Mouse (Mus musculus): ENCODE data around the gene Slc23a4. TPM values are rescaled to one million over a fixed set of nuclear protein-coding genes. Genes with fewer than 3 reads are reported as not detected.

Slc23a4 gene
- total RNA-seq, 2 experiments from 2014 or later, result 0.11 to 0.36 TPM

DNA sequence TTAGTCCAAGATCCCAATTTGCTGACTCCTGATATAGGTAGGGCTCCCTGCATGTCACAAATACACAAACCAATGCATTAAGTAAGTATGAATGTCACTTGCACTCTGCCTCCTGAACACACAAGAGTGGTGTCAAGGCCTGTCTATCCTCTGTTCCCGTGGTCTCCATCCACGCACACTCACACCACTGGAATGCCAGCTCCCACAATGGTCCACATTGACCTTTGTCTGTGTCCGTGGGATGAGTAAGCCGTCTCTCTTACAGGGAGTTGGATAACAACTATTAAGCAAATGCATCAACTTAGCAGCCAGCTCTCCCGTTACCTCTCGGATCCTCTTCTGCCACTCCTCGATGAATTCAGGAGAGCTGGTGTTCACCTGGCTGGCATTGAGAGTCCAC lies 29.1 kb downstream of the Slc23a4 start:
- ATAC-seq (ENCODE audit: poor library complexity, severe bottlenecking), result no peak

DNA sequence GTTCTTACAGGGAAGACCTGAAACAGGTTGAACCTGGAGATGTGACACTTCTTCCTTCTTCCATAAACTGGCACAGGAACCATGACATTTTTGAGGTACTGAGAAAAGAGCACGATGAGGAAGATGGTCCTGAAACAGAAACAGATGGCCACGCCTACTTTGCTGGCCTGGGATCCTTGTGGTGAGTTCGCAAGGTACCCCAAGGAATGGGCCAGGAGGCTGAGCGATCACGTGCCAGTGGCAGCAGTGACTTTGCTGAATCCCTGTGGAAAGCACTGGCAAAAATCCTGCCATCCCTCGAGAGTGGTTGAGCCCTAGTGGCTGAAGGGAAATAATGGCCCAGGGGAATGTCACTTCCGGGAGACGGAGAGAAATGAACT lies 32.4 kb downstream of the Slc23a4 start:
- peak; percentile 41 for ATAC-seq (ENCODE audit: poor library complexity, severe bottlenecking)

DNA sequence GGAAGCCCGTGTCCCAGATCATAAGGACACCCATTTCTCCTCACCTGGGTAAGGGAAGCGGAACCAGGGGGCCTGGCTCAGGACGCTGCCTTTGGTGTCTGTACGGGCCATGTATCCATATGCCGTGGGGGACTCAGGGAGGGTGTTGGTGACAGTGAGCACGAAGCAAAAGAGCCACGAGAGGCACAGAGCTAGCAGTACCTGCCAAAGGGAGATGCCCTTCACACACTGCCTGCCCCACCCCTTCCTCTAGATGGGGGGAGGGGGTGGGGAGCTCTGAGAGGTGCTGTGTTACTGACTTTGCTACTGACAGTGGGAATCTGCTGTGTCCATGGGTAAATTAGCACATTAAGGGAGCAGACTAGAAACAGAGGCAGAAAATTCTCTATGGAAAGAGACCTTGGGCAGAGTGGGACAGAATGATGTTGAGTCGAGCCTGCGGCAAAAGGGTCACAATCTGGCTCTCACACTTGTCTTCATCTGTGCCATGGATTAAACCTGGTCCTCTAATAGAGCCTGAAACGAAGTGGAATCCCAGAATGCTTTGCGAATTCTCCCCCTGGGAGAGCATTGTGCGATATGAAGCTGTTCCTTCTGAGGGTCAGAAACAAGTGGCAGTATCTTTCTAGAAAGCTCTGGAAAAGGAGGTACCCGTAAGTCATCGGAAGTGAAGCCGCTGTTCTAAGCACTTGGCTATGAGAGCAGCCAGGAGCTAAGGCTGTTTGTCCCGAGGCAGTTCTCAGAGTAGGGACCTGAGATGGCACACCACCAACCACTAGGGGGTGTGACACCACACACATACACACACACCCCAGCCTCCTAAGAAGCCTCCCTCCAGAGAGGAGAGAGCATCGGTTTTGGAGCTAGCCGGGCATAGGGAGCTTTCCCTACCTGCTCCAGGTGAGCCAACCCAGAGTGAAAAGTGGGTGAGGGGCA lies 33.0 kb downstream of the Slc23a4 start:
- peak; percentile 82 for ATAC-seq (ENCODE audit: poor library complexity, severe bottlenecking)

DNA sequence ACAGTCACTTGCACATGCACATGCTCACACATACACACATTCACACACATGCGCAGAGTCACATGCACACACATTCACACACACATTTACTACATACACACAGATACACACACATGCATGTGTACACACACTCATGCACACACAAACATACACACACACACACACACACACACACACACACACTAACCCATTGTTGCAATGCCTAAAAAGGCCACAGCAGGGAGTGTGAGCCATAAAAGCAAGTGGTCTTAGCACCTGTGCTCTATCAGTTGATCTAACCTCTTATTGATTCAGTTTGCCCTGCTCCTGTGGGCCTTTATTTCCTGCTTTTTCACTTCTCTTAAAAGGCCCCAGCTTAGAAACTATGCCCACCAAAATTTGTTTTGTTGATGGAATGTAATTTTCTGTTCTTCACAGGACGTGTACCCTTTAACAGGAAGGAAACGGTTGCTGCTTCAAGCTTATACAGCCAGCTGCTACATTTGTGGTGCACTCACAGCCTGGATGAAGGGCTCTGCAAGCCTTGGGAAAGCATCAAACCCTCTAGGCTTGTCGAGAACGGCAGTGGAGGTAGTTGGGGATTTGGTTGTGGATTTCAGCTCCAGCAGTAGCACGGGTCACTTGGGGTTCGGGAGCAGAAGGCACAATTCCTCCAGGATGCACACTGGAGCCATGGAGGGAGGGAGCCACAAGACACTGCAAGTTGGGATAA lies 36.1 kb downstream of the Slc23a4 start:
- ATAC-seq (ENCODE audit: poor library complexity, severe bottlenecking), result no peak

DNA sequence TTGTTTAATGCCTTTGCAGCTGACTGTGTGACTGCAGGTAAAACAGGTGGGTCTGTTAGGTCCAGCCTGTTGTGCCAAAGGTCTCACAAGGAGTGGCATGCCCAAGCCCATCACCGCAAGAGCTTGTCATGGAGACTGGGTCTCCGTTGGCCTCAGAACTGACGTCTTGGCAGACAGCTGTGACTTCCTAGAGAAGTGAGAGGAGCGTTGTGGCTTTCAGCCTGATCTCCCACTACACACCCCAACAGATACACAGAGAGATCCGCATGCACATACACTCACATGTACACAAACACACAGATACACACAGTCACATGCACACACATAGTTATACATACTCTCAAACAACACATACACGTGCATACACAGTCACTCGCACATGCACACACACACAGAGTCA lies 36.7 kb downstream of the Slc23a4 start:
- peak; percentile 33 for ATAC-seq (ENCODE audit: poor library complexity, severe bottlenecking)

DNA sequence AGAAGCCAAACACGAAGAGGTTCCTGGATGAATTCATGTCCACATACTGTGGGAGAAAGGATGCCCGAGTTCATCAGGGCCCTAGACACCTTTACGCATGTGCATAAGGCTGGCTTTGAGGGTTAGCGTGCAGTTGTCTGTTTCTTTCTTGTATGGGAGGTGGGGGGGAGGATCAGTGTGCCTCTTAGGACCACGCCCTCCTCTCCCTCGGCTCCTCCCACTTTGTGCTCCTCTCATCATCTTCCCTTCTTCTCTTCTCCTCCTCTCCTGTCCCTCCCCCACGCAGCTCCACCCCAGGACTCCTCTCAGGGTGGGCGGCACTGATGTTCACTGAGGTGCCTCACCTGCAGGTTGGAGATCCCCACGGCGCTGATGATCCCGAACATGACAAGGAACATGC lies 39.7 kb downstream of the Slc23a4 start:
- ATAC-seq (ENCODE audit: poor library complexity, severe bottlenecking), result no peak

DNA sequence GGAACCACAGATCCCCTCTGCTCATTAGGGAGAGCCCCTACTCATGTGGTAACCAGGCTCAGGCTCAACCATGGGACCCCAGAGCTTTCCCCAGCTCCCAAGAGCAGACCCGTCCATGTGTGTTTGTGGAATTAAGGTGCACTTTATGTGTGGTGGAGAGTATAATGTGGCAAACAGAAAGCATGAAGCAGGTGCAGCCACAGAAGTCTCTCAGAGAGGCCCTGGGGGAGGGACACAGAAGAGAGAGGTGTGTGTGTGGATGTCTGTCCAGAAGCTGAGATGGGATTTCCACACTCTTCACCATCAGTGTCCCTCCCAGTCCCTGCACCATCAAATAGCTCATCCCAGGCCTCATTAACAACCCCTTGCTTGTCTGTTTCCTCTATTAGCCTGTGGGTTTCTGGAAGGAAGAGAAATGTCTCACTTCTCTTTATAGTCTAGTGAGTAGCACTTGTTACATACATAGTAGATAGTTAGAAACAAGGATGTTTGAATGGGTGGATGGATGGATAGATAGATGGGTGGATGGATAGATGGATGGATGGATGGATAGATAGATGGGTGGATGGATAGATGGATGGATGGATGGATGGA lies 41.6 kb downstream of the Slc23a4 start:
- ATAC-seq (ENCODE audit: poor library complexity, severe bottlenecking), result peak; percentile 80

DNA sequence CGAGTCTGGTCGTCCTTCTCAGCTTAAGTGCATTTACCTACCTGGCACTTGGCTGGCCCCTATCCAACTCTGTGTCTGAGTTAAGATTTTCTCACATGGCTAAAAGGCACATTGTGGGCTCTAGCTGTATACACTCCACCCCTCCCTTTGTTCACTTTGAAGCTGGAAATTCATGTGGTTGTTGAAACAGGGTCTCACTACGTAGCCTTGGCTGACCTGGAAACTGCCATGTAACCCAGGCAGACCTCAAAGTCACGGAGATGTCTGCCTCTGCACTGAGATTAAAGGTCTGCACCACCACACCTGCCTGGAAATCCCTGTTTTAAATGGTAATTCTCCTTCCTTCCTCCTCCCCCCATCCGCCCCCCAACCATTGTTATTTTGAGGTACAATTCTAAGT lies 44.7 kb downstream of the Slc23a4 start:
- no peak for ATAC-seq (ENCODE audit: poor library complexity, severe bottlenecking)

DNA sequence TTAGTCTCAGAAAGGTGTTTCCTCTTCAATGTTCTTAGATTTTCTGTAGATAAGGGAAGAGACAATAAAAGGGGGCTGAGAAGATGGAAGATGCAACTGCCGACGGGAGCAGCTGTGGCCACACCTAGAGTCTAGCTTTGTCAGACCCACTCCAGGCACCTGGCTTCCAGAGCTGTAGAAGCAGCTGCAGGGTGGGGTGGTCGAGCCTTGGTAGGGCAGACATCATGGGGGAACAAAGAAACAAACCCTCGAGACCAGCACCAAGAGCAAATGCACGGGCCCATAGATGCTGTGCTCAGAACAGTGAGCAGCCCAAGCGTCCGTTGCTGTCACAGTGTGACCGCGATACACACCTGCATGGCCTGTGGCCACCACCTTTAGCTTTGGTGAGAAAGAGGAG lies 45.8 kb downstream of the Slc23a4 start:
- no peak for ATAC-seq (ENCODE audit: poor library complexity, severe bottlenecking)

DNA sequence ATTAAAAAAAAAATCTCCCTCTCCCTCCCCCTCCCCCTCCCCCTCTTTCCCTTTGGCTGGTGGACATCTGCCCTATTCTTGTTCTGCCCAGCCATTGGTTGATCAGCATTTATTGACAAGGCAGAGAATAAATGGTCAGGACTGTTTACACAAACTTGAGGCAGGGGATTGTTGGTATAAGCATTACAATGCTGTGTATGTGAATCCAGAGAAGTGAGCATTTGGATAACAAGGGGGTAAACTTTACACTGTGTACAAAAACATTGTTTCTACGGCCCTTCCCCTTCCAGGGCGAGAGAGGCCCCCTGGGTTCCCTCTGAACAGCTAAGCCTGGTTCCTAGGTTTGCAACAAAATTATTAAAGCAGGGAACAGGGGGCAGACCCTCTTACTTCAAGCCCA lies 46.7 kb downstream of the Slc23a4 start:
- no peak for ATAC-seq (ENCODE audit: poor library complexity, severe bottlenecking)

DNA sequence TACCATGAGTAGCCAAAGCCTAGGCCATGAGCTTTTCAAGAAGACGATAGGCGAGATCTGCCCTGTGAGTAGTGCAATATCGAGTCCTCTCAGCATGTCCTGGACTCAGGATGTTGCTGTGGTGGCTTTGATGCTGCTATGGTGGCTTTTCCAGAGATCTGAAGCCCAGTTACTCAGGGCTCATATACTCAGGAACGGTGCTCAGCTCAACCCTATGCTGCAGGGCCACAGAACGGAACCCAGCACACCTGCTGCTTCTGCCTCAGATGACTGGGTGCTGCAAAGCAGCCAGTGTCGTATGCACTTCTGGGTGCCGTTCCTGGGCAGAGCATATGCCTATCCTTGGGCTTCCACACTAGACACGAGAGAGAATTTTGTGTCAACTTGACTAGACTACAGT lies 48.8 kb downstream of the Slc23a4 start:
- no peak for ATAC-seq (ENCODE audit: poor library complexity, severe bottlenecking)

DNA sequence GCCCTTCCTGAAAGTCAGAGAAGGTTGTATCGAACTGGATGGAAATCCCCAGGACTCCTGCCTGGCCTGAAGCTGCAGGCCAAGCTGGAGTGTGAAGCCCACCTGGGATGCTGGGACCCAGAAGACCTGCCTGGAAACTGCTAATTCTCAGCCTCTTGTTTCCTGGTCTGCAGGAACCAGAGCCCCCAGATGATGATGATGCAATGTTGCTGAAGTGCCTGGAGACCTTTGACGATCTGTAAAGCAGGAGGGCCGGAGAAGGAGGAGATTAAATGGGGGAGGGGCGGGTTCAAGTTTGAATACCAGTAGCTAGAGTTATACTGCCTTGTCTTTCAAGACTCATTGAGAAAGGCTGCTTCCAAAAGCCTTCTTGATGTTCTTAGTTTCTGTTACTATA lies 49.3 kb downstream of the Slc23a4 start:
- ATAC-seq (ENCODE audit: poor library complexity, severe bottlenecking), result peak; percentile 11; the same call in 1 of the 2 replicates

DNA sequence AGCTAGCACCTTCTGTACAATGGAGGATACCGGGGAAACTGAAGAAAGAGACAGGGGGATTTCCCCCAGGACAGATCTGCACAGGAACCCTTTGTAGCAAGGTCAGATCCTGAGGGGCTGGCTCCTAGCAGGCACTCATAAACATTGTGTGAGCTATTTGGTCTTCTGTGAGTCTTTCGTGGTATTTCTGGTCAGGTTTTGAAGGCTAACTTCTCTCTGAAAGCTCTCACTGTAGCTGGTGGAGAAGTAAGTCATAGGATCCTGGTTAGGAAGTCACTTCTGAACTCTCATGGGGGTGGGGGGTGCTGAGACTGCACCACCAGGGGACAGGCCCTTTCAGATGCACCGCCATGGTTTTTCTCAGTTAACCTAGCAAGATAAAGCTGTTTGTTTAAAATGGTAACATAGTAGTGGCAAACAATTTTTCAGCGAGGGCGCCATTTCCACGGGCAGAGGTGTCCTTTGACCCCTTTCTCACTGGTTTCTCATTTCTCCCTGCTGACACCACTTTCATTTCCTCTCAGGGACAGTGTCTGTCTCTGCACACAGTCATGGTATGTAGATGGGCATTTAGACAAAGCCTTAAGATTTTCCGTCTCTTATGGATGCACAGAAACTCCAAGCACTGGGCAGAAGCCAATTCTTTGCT lies 49.8 kb downstream of the Slc23a4 start:
- ATAC-seq (ENCODE audit: poor library complexity, severe bottlenecking), result peak; percentile 83

DNA sequence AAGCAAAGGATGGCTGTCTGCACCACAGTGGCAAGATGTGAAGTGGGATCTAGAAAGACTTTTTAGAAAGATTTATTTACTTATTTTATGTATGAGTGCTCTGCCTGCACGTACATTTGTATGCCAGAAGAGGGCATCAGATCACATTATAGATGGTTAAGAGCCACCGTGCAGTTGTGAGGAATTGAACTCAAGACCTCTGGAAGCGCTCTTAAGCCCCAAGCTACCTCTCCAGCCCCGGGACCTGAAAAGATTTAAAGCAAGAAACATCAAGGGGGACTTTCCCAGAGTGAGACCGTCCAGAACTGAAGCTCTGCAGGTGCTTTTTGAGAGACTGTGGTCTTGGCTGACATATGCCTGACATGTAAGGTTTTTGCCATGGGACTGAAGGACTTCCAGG lies 51.5 kb downstream of the Slc23a4 start:
- no peak for ATAC-seq (ENCODE audit: poor library complexity, severe bottlenecking)

DNA sequence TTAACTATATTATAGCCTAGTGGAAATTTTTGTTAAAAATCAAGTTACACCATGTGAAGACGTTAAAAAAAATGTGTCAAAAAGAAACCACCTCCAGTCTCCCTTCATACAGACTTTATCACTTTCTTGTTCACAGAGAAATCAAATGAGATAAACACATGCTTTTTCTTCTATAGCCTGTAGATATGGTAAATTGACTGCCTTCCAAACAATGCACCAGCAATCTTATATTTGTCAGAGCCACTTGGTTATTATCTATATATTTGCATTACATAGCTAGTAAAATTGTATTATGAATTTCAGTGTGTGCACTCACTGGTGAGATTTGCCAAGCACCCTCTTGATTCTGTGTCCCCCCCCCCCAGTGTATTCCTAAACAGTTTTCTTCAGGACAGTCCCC lies 55.6 kb downstream of the Slc23a4 start:
- no peak for ATAC-seq (ENCODE audit: poor library complexity, severe bottlenecking)

DNA sequence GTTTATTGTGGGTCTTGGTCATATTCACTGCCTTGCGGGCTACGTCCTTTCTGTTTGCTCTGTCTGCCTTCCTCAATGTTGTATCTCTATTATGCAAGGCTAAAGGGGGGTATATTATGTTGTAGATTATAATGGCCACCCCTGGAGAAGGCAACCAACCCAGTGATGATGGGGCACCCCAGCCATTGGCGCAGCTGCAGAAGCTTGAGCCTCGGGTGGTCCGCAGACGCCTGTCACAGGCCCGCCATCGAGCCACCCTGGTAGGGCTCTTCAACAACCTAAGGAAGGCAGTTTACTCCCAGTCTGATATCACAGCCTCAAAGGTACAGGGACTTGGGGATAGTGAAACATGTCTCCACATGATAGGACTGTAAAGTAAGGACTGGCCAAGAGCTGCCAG lies 60.6 kb downstream of the Slc23a4 start:
- no peak for ATAC-seq (ENCODE audit: poor library complexity, severe bottlenecking)

DNA sequence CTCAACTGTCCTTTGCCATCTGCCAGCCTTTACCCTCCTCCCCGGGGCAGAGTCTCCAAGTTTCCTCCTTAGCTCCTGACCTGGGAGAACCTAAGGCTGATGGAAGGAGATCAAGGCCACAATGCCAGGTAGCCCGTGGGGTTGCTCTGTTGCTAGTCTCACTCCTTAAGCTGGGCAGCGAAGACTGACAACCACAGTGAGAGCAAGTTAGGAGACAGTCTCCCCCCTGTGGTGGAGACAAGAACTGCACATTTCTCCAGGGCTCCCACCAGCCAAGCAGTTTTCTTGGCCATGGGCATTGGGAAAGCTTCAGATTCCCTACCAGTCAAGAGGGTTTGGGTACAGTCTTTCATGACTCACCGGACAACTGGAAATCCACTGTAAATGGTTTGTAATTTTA lies 61.0 kb downstream of the Slc23a4 start:
- ATAC-seq (ENCODE audit: poor library complexity, severe bottlenecking), result peak; percentile 94

DNA sequence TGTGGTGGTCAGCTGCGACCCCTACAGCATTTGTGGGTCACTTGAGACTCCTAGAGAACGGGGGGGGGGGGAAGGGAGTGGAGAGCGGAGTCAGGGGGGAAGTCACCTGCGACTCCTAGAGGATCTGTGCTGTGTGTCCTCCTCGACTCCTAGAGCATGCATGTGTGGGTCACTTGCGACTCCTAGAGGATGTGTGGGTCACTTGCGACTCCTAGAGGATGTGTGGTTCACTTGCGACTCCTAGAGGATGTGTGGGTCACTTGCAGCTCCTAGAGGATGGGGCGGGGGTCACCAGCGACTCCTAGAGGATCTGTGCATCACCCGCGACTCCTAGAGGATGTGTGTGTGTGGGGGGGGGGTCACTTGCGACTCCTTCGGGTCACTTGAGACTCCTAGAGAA lies 66.3 kb downstream of the Slc23a4 start:
- ATAC-seq (ENCODE audit: poor library complexity, severe bottlenecking), result peak; percentile 93

DNA sequence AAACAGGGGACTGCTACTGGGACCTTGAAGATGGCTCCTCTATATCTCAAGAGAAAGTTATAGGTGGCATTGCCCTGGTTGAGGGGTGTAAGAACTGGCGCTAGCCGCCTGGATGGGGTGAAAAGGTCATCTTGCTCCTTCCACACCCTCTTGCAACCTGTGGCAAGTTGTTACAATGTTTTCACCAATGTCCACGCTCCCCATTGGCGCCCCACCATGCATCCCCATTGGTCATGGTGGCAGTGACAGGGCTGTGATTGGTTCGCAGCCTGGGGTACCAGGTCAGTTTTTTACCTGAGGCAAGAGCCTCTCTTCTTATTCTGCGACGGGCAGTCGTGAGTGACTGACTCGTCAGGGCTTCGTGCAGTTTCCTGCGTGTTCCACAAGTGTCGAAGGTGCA lies 67.6 kb downstream of the Slc23a4 start:
- ATAC-seq (ENCODE audit: poor library complexity, severe bottlenecking), result no peak

DNA sequence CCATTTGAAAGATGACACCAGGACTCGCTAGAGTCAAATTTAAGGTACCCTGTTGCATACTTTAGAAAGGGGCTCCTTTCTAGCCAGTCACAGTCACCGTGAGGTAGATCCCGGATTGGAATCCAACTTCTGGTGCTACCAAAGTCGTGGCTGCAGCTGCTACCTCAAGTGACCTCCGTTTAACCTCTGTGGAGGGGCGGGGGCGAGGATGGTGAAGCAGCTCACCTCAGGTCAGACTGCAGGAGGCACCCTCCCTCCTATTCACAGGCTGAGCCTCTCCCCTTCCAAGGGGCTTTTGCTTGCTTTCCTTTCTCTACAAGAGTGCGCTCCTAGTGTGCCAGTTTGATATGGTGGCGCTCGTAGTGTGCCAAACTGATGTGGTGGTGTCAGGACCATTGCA lies 68.2 kb downstream of the Slc23a4 start, which contains the start of gene Stra8:
Gene Stra8, plus strand, starts transcription at position 208 of the 400 bp plus-strand sequence.
- no peak for ATAC-seq (ENCODE audit: poor library complexity, severe bottlenecking)

DNA sequence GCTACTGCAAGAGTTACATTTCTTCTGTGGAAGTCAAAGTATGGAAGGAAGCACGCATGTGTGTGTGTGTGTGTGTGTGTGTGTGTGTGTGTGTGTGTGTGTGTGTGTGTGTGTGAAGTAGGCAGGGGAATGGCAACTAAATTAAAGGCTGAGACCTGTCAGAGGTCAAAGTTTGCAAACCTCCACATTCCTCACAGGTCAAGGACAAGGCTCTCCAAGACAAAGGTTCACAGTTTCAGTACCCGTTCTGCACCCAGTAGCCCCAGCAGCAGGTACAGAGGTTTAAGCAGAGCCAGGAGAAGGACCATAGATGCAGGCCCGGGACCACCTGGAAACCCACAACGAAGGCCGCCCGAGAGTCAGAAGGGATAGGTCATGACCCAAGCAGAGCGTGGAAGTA lies 69.1 kb downstream of the Slc23a4 start:
- no peak for ATAC-seq (ENCODE audit: poor library complexity, severe bottlenecking)

All from megakaryocyte, adult 5-6 weeks (primary cell).